Mouse (Mus musculus) cerebellum, adult 2 months (tissue): Measurements from ENCODE around the gene Ifna11. TPM values are rescaled to one million over a fixed set of nuclear protein-coding genes. Genes with fewer than 3 reads are reported as not detected.
"Not testable (repeated sequence)": the region's sequence is repeated elsewhere in the genome, so short reads cannot be mapped to it uniquely, and the experiment has no call there.

Experiments used
- DNase-seq, 2 experiments: peaks; one replicate each; pipeline ENCODE4 v3.0.0; 2021
- H3K27ac ChIP-seq: fragments of 200-500 bp; 2 replicates; pipeline ENCODE4 v1.5.1; 2012; ENCODE audit warnings: low read length, control low read depth, inconsistent platforms; ENCODE audit not compliant: insufficient read depth
- H3K27me3 ChIP-seq: fragments of 200-500 bp; 2 replicates; pipeline ENCODE4 v1.6.1; 2012; ENCODE audit warnings: inconsistent platforms, mild to moderate bottlenecking, low read length, moderate library complexity; ENCODE audit not compliant: control insufficient read depth, insufficient read depth
- H3K4me1 ChIP-seq: fragments of 200-500 bp; 2 replicates; pipeline ENCODE4 v1.6.1; 2011; ENCODE audit warnings: low read length; ENCODE audit not compliant: control insufficient read depth, insufficient read depth
- H3K4me3 ChIP-seq: fragments of 200-500 bp; replicated peaks from 2 replicates; pipeline ENCODE3; 2011; ENCODE audit warnings: mild to moderate bottlenecking, low read depth, low read length, control low read depth; ENCODE audit not compliant: insufficient read depth
- CTCF ChIP-seq: fragments of 200-500 bp; IDR thresholded peaks from 2 replicates; pipeline ENCODE4 v1.5.1; 2011; ENCODE audit warnings: low read depth, mild to moderate bottlenecking, control low read depth, low read length, moderate library complexity, borderline replicate concordance; ENCODE audit not compliant: insufficient read depth
- POLR2A ChIP-seq: fragments of 200-500 bp; IDR thresholded peaks from 2 replicates; pipeline ENCODE4 v1.6.1; 2011; ENCODE audit warnings: low read length, control low read depth, borderline replicate concordance; ENCODE audit not compliant: insufficient read depth
- WGBS: fragments of 180-500 bp; shearing (Covaris S2); methylation state at CpG from one replicate; pipeline ENCODE4 v1.1.7; 2018; 5-methylcytosine and 5-hydroxymethylcytosine counted together
- polyA plus RNA-seq: library from polyadenylated mRNA; depleted of rRNA; stranded (reverse); fragments of >200 nt; gene quantifications from 2 replicates; pipeline ENCODE4 v1.2.3, GENCODE M21; 2012

Ifna11 gene
- polyA plus RNA-seq, 1 experiment = not detected

GRCm38 (mm10) chr4:88793936-88794675 is 25.7 kb upstream of the Ifna11 start, which contains the start of gene Gm13275:
Gene Gm13275, plus strand, starts transcription at chr4:88794487.
- DNase-seq = peak; percentile 61 to 81
- H3K27me3 ChIP-seq, H3K4me1 ChIP-seq, H3K4me3 ChIP-seq, H3K27ac ChIP-seq: not testable (repeated sequence)
- TF ChIP-seq CTCF = peak; percentile 9; the same call in 1 of the 2 replicates
- under 1% methylated on average over 15 of the region's 52 CpGs for WGBS

- H3K4me1 ChIP-seq, H3K4me3 ChIP-seq, H3K27me3 ChIP-seq, H3K27ac ChIP-seq, DNase-seq: not testable (repeated sequence)
- WGBS = no CpG with 5 or more reads among the region's 28 CpGs
Measured at GRCm38 (mm10) chr4:88797097-88797496, 22.7 kb upstream of the Ifna11 start, which contains the start of gene Gm13279. Gene Gm13279, plus strand, starts transcription at chr4:88797397.

- not testable (repeated sequence) for DNase-seq, H3K27me3 ChIP-seq, H3K27ac ChIP-seq, H3K4me1 ChIP-seq, H3K4me3 ChIP-seq
- WGBS = 12% methylated on average over 6 of the region's 7 CpGs
Measured at GRCm38 (mm10) chr4:88799365-88799764, 20.4 kb upstream of the Ifna11 start, which contains the start of gene Gm13285. Gene Gm13285, plus strand, starts transcription at chr4:88799665.

- DNase-seq, H3K4me3 ChIP-seq, H3K27me3 ChIP-seq, H3K4me1 ChIP-seq, H3K27ac ChIP-seq: not testable (repeated sequence)
- WGBS = no CpG with 5 or more reads among the region's 29 CpGs
Measured at GRCm38 (mm10) chr4:88802954-88803353, 16.8 kb upstream of the Ifna11 start, which contains the start of gene Gm13287. Gene Gm13287, plus strand, starts transcription at chr4:88803254.

GRCm38 (mm10) chr4:88805231-88805630 is 14.5 kb upstream of the Ifna11 start, which contains the start of gene Gm13288:
Gene Gm13288, plus strand, starts transcription at chr4:88805531.
- H3K27me3 ChIP-seq, H3K4me3 ChIP-seq, H3K27ac ChIP-seq, DNase-seq, H3K4me1 ChIP-seq: not testable (repeated sequence)
- WGBS = no CpG with 5 or more reads among the region's 8 CpGs

GRCm38 (mm10) chr4:88805761-88806160 is 14.0 kb upstream of the Ifna11 start:
- under 1% methylated on average over 23 of the region's 34 CpGs for WGBS
- not testable (repeated sequence) for H3K27ac ChIP-seq, H3K27me3 ChIP-seq, H3K4me1 ChIP-seq, H3K4me3 ChIP-seq
- DNase-seq = peak; percentile 29 to 33

DNA sequence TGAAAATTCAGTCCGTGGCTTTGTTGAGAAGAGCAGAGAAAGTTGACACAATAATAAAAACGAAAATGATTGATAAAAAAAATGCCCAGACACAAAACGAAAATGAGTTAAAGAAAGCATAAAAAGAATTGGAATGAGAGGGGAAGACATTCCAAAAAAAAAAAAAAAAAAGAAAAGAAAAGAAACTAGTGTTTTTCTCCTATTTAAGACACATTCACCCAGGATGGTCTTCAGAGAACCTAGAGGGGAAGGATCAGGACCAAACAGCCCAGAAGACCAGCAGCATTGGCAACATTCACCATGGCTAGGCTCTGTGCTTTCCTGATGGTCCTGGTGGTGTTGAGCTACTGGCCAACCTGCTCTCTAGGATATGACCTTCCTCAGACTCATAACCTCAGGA is 3.8 kb upstream of the Ifna11 start, which contains the start of gene Ifna7:
TSS of gene Ifna7 (plus strand) at position 301 of the 400 bp plus-strand sequence.
- WGBS = 58% methylated on average over 3 of the region's 3 CpGs
- no peaks in the 10 kb centered on the region for H3K27me3 ChIP-seq
- H3K27ac ChIP-seq = no peak within 1 kb of the TSS
- DNase-seq = no peak
- no peak for TF ChIP-seq POLR2A
- TF ChIP-seq CTCF = no peak
- no peaks in the 10 kb centered on the region for H3K4me1 ChIP-seq
- no peak within 1 kb of the TSS for H3K4me3 ChIP-seq

GRCm38 (mm10) chr4:88822995-88823394 is 3.2 kb downstream of the Ifna11 start:
- H3K27me3 ChIP-seq = no peaks in the 10 kb centered on the region

DNA sequence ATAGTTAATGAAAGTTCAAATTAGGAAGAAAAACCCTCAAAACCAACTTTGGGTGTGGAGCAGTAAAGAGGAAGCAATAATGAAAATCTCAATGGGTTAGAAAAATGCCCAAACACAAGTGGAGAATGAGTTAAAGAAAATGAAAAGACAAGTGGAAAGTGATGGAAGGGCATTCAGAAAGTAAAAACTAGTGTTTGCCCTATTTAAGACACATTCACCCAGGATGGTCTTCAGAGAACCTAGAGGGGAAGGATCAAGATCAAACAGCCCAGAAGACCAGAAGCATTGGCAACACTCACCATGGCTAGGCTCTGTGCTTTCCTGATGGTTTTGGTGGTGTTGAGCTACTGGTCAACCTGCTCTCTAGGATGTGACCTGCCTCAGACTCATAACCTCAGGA is 7.4 kb downstream of the Ifna11 start, which contains the start of gene Ifna6:
TSS of gene Ifna6 (plus strand) at position 301 of the 400 bp plus-strand sequence.
- H3K4me1 ChIP-seq, H3K27me3 ChIP-seq, H3K27ac ChIP-seq, DNase-seq, H3K4me3 ChIP-seq: not testable (repeated sequence)

More at GRCm38 (mm10) chr4:88822995-88823394, 3.2 kb downstream of the Ifna11 start:
- Histone ChIP-seq H3K4me3 (no peak overlapping the region), H3K4me1 (no peaks in the 10 kb centered on the region), H3K27ac (no peak overlapping the region)
- TF ChIP-seq POLR2A = no peak
- TF ChIP-seq CTCF = 0 out of 2 replicates have a peak, but pooled peaks have one; percentile 18
- 27% methylated on average over 4 of the region's 4 CpGs for WGBS
- peak in 1 of 2 experiments; percentile 5 for DNase-seq
